Mouse (Mus musculus): ENCODE data around the gene Banf1.
"Not testable (repeated sequence)": the region's sequence is repeated elsewhere in the genome, so short reads cannot be mapped to it uniquely, and the experiment has no call there.

The Banf1 gene

DNA sequence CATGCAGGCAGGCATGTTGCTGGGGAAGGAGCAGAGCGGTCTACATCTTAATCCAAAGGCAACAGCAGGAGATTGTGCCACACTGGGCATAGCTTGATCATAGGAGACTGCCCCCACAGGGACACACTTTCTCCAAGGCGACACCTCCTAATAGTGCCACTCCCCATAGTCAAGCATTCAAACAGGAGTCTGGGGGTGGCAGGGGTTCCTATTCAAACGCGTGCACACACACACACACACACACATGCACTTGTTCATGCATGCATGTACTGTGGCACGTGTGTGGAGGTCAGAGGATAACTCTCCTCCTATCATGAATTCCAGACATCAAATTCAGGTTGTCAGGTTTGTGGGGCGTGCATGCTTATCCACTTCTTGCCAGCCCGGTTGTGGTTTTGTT, 5.8 kb upstream of the Banf1 start:
- DNase-seq = no peak

DNA sequence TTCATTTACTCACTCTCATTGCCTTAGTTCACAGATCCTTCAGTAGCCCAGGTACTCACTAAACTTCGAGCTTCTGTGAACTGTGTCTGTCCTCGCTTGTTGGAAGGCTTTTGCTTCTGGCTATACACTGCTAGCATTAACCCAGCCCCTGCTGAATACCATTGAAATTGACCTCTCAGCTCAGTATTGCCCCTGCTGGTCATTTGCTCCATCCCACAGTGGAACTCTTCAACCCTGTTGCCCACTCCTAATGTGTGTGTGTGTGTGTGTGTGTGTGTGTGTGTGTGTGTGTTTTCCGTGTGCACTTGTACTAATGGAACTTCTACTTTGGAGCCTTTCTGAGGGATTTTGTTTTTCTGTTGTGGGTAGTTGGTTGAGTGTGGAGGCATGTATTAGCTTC, 4.0 kb upstream of the Banf1 start:
- DNase-seq = no peak

DNA sequence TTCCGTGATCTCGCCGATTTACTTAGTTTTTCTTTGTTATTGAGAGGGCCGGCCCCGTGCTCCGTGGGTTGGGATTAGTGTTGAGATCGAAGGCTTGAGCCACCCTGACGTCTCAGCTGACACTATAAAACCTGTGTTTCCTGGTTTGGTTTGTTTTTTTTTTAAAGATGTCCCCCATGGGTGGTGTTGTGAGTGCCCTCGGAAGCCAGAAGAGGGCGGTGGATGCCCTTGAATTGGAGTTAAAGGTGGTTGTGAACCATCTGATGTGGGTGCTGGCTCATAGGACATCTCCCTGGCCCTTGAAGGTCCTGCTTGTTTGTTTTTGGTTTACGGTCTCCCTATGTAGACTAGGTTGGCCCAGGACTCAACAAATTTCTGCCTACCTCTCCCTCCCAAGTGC, 487 bp upstream of the Banf1 start:
- no peak for DNase-seq

DNA sequence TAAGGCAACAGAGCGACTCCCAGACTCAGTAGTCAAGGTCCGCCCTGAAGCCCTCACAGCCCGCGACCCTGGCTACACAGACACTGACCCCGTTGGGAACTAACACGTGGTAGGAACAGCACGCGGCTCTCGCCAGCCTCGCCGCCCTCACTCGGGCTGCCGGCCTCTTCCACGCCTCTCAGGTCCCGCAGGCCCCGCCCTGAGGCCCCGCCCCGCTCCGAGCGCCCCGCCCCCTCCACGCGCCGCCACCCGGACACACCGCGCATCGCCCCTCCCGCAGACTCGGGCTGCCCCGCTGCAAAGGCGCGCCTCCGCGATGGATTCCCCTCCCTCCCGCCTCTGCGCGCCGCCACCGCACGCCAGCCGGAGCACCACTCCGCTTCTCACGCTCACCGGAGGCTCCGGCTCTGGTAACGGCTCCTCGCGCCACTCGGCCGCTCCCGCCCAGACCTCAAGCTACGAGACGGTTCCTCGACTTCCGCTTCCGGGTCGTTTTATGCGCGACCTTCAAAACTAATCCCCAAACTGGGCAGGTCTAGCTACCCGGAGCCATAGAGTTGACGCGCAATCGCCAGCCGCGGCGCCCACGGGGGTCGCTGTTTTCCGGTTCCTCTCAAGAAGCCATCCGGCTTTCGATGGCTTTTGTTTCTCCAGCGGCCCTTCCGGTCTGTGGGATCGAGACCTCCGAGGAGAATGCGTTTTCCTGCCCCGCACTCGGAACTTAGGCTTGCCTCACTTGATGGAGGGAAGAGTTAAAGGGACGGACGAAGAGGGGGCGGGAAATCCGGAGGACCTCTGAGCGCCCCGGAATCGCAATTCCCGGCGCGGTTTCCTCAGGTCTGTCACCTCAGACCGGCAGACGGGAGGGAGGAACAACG, 554 bp downstream of the Banf1 start, which contains the start of gene Eif1ad:
Eif1ad (plus strand) TSS at position 567 of the 878 bp plus-strand sequence.
- DNase-seq = peak; percentile 94

DNA sequence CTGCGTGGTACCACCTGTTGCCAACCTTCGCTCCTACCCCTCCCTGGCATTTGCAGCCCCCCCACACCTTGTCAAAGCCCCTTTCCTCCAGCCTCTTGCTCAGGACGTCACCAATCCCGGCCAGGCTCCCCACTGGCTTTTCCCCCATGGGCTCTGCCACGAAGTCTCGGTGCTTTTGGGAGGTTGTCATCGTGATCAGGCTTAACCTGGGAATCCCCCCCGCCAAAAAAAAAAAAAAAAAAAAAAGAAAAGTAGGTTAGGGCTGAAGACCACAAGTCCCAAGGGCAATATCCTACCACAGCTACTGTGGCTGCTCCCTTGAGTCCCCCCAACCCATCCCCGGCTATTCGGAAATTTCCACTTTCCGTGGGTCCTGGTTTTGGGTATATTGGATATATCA, 1.2 kb downstream of the Banf1 start:
- DNase-seq = no peak

DNA sequence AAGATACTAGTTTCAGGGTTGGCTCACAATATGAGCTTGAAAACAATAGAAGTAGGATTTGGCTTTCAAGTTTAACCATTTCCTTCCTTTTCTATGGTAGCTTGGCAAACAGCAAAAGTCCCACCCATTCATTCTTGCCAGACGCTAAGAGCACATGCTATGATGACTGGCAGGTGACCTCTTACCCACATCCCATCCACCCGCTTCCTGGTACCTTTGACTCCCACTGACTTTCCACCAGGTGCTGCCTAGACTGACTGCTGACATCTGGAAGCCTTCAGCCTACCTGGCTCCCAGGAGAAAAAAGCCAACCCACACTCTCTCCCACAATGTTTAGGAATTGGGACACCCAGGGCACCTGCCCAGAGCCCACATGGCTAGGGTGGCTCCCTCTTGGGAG, 2.8 kb downstream of the Banf1 start:
- DNase-seq = no peak

DNA sequence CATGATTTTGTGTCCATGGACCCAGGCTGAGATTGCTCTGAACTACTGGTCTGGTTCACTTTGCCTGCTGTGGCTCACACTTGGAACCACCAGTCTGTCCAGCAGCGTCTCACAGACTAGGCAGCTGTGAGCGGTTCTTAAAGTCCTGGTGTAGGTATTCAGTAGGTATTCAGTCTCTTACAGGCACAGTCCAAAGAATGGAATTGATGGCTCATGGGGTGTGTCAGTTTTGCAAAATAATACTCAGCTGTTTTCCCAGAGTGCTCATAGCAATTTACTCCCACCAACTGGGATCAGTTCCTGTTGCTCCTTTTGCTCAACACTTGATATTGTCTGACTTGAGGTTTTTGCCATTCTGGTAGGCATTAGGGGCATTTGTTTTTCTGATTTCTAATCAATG, 4.8 kb downstream of the Banf1 start:
- DNase-seq = no peak

DNA sequence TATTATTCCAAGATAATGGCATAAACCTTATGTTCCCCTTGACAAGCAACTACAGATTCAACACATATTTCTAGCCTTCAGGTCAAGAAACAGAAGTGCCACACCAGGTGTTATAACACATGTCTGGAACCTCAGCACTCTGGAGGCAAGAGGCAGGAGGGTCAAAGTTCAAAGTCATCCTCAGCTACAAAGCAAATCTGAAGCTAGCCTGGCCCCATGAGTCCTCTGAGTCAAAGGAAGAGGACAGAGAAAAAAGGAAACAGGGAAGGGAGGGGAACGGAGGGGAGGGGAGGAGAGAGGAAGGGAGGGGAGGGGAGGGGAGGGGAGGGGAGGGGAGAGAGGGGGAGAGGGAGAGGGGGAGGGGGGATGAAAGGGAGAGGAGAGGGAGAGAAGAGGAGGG, 10.9 kb downstream of the Banf1 start:
- no peak for DNase-seq

DNA sequence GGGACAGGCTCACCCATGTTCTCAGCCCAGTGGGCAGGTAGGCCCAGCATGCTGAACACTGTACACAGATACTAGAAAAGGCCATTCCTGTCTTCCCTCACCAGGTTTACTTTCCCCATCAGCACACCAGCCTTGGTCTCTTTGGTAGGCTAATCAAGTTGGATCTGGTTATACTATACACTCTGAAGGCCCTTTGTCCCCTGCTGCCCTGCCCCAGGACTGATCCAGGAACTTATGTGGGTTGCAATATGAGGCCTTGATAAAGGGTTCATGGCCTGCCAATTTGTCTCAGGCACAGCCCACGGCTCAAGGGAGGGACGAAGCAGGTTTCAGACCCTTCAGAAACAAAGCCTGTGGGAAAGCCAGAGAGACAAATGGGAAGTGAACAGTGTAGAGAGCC, 13.4 kb downstream of the Banf1 start:
- DNase-seq = no peak

DNA sequence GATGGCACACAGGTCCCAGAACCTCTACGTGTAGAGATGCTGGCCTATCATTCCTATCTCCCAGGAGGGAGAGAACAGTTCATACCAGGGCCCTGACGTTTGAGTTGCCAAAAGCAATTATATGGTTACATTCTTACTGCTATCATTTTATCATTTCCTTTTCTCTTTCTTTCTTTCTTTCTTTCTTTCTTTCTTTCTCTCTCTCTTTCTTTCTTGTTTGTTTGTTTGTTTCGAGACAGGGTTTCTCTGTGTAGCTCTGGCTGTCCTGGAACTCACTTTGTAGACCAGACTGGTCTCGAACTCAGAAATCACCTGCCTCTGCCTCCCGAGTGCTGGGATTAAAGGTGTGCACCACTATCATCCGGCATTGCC, 17.5 kb downstream of the Banf1 start, which contains the start of gene Cst6:
Cst6 (minus strand) TSS at position 73 of the 372 bp plus-strand sequence.
- DNase-seq = not testable (repeated sequence)

DNA sequence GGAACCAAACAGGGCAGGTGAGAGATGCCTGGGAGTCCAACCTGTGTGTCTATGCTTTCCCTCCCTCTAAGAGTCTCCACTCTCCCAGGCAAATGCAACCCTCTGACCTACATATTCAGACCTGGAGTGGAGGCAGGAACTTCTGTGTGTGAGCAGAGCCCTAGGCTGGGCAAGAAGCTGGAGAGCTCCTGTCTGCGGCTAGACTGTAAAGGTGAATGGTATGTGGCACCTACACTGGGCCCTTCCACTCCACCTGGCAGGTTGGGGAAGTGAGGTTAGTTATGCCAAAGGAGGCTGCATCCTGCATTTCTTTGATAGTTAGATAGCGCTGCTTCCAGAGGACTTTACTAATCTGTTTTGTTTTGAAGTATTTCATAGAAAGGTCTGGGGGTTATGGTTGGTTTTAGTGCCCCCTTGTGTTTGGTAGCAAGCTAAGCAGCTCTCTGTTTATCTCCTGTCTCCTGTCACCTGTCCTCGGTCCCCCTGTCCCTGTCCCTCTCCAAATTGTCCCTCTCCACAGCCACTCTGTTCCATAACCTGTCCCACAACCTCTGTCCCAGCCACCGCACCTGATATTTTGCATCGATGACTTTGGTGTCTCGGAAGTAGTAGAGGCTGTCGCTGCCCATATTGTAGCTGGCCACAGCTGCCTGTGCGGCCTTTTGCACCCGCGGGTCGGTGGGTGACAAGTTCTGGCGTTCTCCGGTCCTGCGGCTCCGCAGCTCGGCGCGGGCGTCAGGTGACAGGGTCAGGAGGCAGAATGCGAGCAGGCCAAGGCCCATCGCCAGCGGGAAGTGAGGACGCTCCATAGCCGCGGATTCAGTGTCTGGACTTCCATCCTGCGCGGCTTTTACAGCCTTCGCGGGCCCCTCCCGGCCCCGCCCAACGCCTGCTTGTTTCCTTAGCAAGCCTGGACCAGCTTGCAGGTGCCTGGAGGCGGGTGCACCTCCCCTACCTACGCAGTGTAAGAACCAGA, 18.2 kb downstream of the Banf1 start:
- DNase-seq = peak; percentile 27

DNA sequence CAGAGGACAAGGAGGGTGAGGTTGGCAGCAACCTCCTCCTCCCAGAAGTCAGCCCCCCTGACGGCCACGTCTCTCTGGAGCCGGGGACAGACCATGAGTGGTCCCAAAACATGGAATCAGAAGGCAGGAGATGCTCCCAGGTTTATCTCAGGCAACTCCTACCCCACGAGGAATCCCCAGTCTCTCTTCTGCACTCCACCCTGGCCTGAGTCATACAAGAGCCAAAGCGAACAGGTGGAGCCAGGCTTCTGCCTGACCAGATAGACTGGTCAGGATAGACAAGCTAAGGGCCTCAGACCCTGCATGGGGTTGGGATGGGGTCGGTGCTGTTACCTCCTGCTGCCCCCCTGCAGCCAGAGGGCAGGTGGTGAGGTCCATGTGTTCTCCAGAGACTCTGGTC, 18.9 kb downstream of the Banf1 start:
- DNase-seq = no peak

DNA sequence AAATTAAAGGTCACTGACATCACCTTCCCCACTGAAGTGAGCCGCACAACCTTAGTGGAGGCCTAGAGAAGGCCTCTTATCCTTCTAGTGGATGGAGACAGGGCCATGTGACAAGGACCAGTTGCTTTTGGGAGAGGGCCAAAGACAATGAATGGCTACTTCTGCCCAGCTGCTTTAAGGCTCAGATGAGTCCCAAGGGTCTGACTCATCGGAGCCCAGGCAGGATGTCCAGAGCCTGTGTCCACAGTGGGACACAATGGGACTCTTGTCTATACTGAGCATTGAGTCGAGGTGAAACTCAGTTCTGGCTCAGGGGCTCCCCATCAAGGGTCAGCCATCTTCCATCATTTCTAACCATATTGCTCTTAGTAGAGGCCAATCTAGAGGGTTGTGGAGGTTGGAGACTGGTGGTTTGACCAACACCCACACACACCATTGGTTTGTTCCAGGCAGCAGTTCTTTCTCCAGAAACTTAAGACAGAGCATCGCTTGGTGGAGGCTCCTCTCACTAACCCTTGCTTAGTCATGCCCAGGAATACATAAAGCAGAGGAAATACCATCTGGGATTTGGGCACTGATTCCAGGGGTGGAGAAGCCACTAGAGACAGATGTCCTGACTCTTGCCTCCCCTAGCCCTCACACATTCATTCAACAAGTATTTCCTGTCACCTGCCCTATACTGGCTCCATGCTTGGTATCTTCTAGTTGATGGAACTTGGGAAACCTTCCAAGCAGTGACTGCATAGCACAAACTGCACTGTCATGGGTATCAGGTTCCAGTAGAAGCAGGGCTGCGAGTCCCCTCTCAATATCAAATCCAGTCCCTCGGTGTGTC, 21.5 kb downstream of the Banf1 start:
- no peak for DNase-seq

DNA sequence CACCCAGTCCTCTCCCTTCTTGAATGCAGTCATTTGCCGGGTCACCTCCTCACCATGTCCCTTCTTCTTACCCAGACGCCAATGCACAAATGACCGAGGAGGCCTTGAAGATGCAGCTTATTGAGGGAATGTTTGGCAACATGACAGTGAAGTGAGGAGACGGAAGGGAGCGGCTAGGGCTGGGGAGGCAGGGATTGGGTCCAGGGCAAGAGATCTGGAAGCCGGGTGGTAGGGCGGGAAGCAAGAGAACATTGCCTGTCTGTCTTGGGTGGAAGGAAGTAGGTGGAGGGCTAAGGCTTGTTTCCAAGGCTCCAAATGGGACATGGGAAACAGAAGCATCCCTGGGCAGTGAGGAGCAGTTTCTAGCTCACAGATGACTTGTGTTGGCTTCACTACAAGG, 25.6 kb downstream of the Banf1 start:
- no peak for DNase-seq

DNA sequence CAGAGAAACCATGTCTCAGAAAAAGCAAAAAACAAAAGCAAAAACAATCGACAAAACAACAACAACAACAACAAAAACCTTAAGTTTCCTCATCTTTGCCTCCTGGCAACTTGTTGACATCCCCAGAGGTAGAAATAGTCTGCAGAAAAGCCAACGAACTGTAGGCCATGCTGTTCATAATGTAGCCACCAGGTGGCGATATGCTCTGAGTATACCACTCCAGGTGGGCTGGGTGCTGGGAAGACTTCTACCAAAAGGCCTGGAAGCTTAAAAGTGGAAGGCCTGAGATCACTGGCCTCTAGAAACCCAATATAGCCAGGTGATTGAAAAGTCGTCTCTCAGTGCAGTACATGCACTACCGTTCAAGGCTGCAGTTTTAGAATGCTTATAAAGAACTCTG, 29.0 kb downstream of the Banf1 start:
- DNase-seq = peak; percentile 81

DNA sequence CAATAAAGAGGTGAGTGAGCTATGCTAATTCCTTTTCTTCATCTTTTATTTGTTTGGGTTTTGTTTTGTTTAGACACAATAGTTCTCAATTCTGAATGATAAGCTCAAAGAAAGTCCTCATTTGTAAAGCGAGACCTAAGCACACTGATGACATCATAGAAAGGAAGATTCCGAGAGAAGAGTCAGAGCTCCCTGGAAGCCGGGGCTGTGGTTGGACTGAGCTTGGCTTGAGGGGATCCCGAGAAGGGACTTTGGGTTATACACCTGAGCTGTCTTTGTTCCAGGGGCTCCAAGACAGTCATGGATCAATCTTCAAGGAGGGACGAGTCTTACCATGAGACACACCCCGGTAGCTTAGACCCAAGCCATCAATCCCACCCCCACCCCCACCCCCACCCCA, 31.5 kb downstream of the Banf1 start, which contains the start of gene Catsper1:
Catsper1 (plus strand) TSS at position 301 of the 400 bp plus-strand sequence.
- no peak for DNase-seq

DNA sequence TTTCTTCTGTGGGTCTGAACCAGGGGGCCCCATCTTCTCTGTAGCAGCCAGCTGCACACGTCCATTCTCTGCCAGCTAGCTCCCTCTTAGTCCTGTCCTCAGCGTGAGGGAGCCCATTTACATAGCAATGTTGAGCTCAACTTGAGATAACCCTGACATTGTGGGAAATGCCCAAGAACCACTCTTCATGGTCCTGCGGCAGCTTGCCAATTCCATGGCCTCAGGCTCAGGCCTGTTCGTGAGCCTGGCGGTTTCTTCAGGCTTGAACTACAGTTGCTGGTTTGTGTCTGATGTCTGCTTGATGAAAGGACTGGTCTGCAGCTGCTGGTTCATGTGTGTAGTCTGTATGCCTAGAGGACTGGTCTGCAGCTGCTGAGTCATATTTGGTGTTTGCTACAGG, 32.2 kb downstream of the Banf1 start:
- DNase-seq = no peak

DNA sequence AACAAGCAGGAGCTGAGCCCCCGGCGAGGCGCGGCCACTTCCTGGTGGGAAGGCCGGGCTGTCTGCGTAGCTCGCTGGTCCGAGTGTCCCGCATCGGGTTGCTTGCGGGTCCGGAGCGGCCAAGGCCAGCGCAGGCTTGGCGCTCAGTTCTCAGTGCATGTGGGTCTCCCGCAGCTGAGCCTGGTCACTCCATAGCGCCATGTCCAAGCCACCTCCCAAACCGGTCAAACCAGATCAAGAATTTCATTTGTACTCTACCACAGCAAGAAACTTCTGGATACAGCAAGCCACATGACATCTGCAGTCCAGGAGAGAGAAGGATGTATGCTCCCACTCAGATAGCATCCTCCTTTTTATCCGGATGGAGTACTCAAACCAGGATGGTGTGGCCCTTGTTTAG, 39.0 kb downstream of the Banf1 start:
- no peak for DNase-seq

DNA sequence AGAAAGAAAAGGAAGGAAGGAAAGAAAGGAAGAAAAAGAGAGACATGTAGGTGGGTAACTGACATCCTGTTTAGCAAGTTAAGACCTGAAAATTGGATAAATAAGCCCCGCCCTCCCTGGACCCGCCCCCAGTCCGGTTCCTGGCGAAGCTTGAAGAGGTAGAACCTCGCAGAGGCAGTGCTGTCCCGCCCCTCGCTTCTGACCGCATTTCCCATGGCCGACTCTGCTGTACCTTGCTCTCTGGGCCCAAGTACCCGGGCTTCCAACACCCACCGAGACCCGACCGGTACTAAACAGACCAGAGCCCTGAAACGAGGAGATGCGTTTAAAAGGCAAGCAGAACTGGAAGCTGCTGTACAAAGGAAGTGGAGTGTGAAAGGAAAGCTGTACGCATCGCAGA, 43.2 kb downstream of the Banf1 start:
- DNase-seq = peak; percentile 60

All from thymus, postnatal 25 days (tissue).